Mouse (Mus musculus) liver, embryonic 14.5 days (tissue): ENCODE data around the gene Olfr675. TPM values are rescaled to one million over a fixed set of nuclear protein-coding genes. Genes with fewer than 3 reads are reported as not detected.
"Not testable (repeated sequence)": the region's sequence is repeated elsewhere in the genome, so short reads cannot be mapped to it uniquely, and the experiment has no call there.

Experiments
- ATAC-seq: fragments of 200-750 bp; cut with Nextera tagmentation; 2 replicates; pipeline ENCODE4 v1.8.0; 2017; ENCODE audit warnings: moderate number of reproducible peaks, mild to moderate bottlenecking, moderate library complexity; ENCODE audit not compliant: insufficient read depth
- DNase-seq, 3 experiments: peaks; one replicate each; pipeline ENCODE4 v3.0.0-alpha.2; 2012 to 2013; ENCODE audit warnings: low read depth in 3 of 3, low spot score in 3 of 3
- H3K27ac ChIP-seq: fragments of 300-500 bp; sonication (generic); 2 replicates; pipeline ENCODE4 v1.5.1; 2014; ENCODE audit warnings: moderate library complexity, mild to moderate bottlenecking, control low read depth, inconsistent platforms
- H3K27me3 ChIP-seq: fragments of 300-500 bp; sonication (generic); 2 replicates; pipeline ENCODE4 v1.6.1; 2014; ENCODE audit warnings: mild to moderate bottlenecking, low read length, moderate library complexity; ENCODE audit not compliant: control insufficient read depth, insufficient read depth
- H3K36me3 ChIP-seq: fragments of 300-500 bp; sonication (generic); replicated peaks from 2 replicates; pipeline ENCODE4 v1.6.1; 2014; ENCODE audit warnings: low read depth; ENCODE audit not compliant: control insufficient read depth, insufficient read depth
- H3K4me1 ChIP-seq, 2 experiments: fragments of 200-500 bp in 1 of 2; fragments of 300-500 bp in 1 of 2; sonication (generic) in 1 of 2; replicated peaks; 2 replicates each; pipeline ENCODE4 v1.6.1; 2012 to 2014; ENCODE audit warnings: antibody characterized with exemption in 1 of 2, inconsistent platforms in 1 of 2, low read length in 1 of 2; ENCODE audit not compliant: control insufficient read depth in 2 of 2, insufficient read depth in 2 of 2
- H3K4me2 ChIP-seq: fragments of 300-500 bp; sonication (generic); 2 replicates; pipeline ENCODE4 v1.6.1; 2014; ENCODE audit warnings: low read depth, mild to moderate bottlenecking, control low read depth, moderate library complexity
- H3K4me3 ChIP-seq, 2 experiments: fragments of 200-500 bp in 1 of 2; fragments of 300-500 bp in 1 of 2; sonication (generic) in 1 of 2; 2 replicates each; pipeline ENCODE4 v1.5.1; 2012 to 2014; ENCODE audit warnings: low read depth in 2 of 2, low read length in 2 of 2, mild to moderate bottlenecking in 2 of 2, control low read depth in 1 of 2, inconsistent platforms in 1 of 2, moderate library complexity in 1 of 2; ENCODE audit not compliant: insufficient read depth in 1 of 2
- H3K9ac ChIP-seq: fragments of 300-500 bp; sonication (generic); replicated peaks from 2 replicates; pipeline ENCODE4 v1.6.1; 2014; ENCODE audit warnings: mild to moderate bottlenecking, control low read depth, moderate library complexity
- H3K9me3 ChIP-seq: fragments of 300-500 bp; sonication (generic); 2 replicates; pipeline ENCODE4 v1.6.1; 2016; ENCODE audit warnings: low read length, mixed read lengths; ENCODE audit not compliant: control insufficient read depth
- CTCF ChIP-seq: IDR thresholded peaks from 2 replicates; pipeline ENCODE4 v1.5.1; 2016; ENCODE audit warnings: antibody characterized with exemption, low read depth, control low read depth
- EP300 ChIP-seq: IDR thresholded peaks from 2 replicates; pipeline ENCODE4 v1.6.1; 2016; ENCODE audit warnings: antibody characterized with exemption, low read depth
- WGBS: fragments of 180-500 bp; shearing (Covaris S2); extraction: QIAGEN DNeasy Blood & Tissue Kit; methylation state at CpG from one replicate; pipeline ENCODE4 v1.1.7; 2014; ENCODE audit not compliant: insufficient replicate concordance; 5-methylcytosine and 5-hydroxymethylcytosine counted together
- polyA plus RNA-seq, 2 experiments: library from polyadenylated mRNA; depleted of rRNA in 1 of 2; stranded (reverse) in 1 of 2; unstranded in 1 of 2; fragments of >200 nt; fragmentation: Nextera tagmentation in 1 of 2; extraction: Ambion mirVana in 1 of 2; gene quantifications; 2 replicates each; pipeline versions ENCODE4 v1.2.1 to v1.2.3; 2012 to 2014

The Olfr675 gene
- polyA plus RNA-seq, 2 experiments = not detected

- DNase-seq (no peak), ATAC-seq (no peak)
- no peaks in the 10 kb centered on the region for H3K36me3 ChIP-seq
- H3K4me2 ChIP-seq = no peak overlapping the region
- H3K27ac ChIP-seq = no peak overlapping the region
- no peaks in the 10 kb centered on the region for H3K9me3 ChIP-seq
- 63% methylated on average over 1 of the region's 1 CpGs for WGBS
- H3K9ac ChIP-seq = no peak overlapping the region
- TF ChIP-seq EP300 (no peak), CTCF (no peak)
- H3K4me3 ChIP-seq = no peak overlapping the region
- H3K4me1 ChIP-seq = no peaks in the 10 kb centered on the region
- H3K27me3 ChIP-seq = no peaks in the 10 kb centered on the region
Measured at GRCm38 (mm10) chr7:105022530-105022929, 5.7 kb downstream of the Olfr675 start.

GRCm38 (mm10) chr7:105001929-105002328 lies 26.3 kb downstream of the Olfr675 start, which contains the start of gene Olfr672:
Gene Olfr672 (minus strand): TSS chr7:105002029.
- H3K9me3 ChIP-seq = no peaks in the 10 kb centered on the region
- no peaks in the 10 kb centered on the region for H3K27me3 ChIP-seq
- no peak within 1 kb of the TSS for H3K27ac ChIP-seq
- no peak within 1 kb of the TSS for H3K9ac ChIP-seq
- no peak within 1 kb of the TSS for H3K4me2 ChIP-seq
- H3K36me3 ChIP-seq = no peaks in the 10 kb centered on the region
- no peak for ATAC-seq
- no peaks in the 10 kb centered on the region for H3K4me1 ChIP-seq
- no peak for DNase-seq
- no peak within 1 kb of the TSS for H3K4me3 ChIP-seq
- TF ChIP-seq EP300 = no peak
- no peak for TF ChIP-seq CTCF

- Histone ChIP-seq H3K27ac (no peak within 1 kb of the TSS), H3K4me1 (no peaks in the 10 kb centered on the region), H3K9ac (no peak within 1 kb of the TSS), H3K4me2 (no peak within 1 kb of the TSS), H3K4me3 (no peak within 1 kb of the TSS), H3K36me3 (no peaks in the 10 kb centered on the region), H3K9me3 (no peaks in the 10 kb centered on the region), H3K27me3 (no peaks in the 10 kb centered on the region)
- ATAC-seq (no peak), DNase-seq (no peak)
- WGBS = 54% methylated on average over 1 of the region's 1 CpGs
- no peak for TF ChIP-seq EP300
- TF ChIP-seq CTCF = no peak
Measured at GRCm38 (mm10) chr7:104979026-104979425, 49.2 kb downstream of the Olfr675 start, which contains the start of gene Olfr671. Gene Olfr671 (minus strand): TSS chr7:104979126.

GRCm38 (mm10) chr7:104972507-104972906 lies 55.8 kb downstream of the Olfr675 start:
- not testable (repeated sequence) for H3K27me3 ChIP-seq, H3K4me2 ChIP-seq, H3K9me3 ChIP-seq, H3K9ac ChIP-seq, H3K36me3 ChIP-seq, H3K4me1 ChIP-seq, DNase-seq, ATAC-seq, H3K4me3 ChIP-seq, H3K27ac ChIP-seq
- WGBS = 40% methylated on average over 2 of the region's 2 CpGs

Other genes with a start within 250 kb of the Olfr675 start
- gene Usp17lb, start 185.9 kb downstream of the Olfr675 start, polyA plus RNA-seq (2012; rRNA removed) = not detected in 2 replicates
- gene Usp17lb, start 185.9 kb downstream of the Olfr675 start, polyA plus RNA-seq (2014; fragmentation: Nextera tagmentation; extraction: Ambion mirVana) = not detected in 2 replicates
- gene Usp17la, start 171.5 kb downstream of the Olfr675 start, polyA plus RNA-seq (2012; rRNA removed) = not detected in 2 replicates
- gene Usp17la, start 171.5 kb downstream of the Olfr675 start, polyA plus RNA-seq (2014; fragmentation: Nextera tagmentation; extraction: Ambion mirVana) = not detected in 2 replicates
- not detected in 2 replicates for gene Olfr665, start 150.4 kb downstream of the Olfr675 start, polyA plus RNA-seq (2012; rRNA removed)
- gene Olfr665, start 150.4 kb downstream of the Olfr675 start, polyA plus RNA-seq (2014; fragmentation: Nextera tagmentation; extraction: Ambion mirVana) = not detected in 2 replicates
- not detected in 2 replicates for gene Olfr666, start 132.5 kb downstream of the Olfr675 start, polyA plus RNA-seq (2012; rRNA removed)
- not detected in 2 replicates for gene Olfr666, start 132.5 kb downstream of the Olfr675 start, polyA plus RNA-seq (2014; fragmentation: Nextera tagmentation; extraction: Ambion mirVana)
- not detected in 2 replicates for gene Olfr667, start 107.0 kb downstream of the Olfr675 start, polyA plus RNA-seq (2012; rRNA removed)
- gene Olfr667, start 107.0 kb downstream of the Olfr675 start, polyA plus RNA-seq (2014; fragmentation: Nextera tagmentation; extraction: Ambion mirVana) = not detected in 2 replicates
- not detected in 2 replicates for gene Olfr668, start 100.4 kb downstream of the Olfr675 start, polyA plus RNA-seq (2012; rRNA removed)
- gene Olfr668, start 100.4 kb downstream of the Olfr675 start, polyA plus RNA-seq (2014; fragmentation: Nextera tagmentation; extraction: Ambion mirVana) = not detected in 2 replicates
- not detected in 2 replicates for gene Olfr669, start 94.2 kb downstream of the Olfr675 start, polyA plus RNA-seq (2012; rRNA removed)
- gene Olfr669, start 94.2 kb downstream of the Olfr675 start, polyA plus RNA-seq (2014; fragmentation: Nextera tagmentation; extraction: Ambion mirVana) = not detected in 2 replicates
- not detected in 2 replicates for gene Olfr670, start 65.8 kb downstream of the Olfr675 start, polyA plus RNA-seq (2012; rRNA removed)
- gene Olfr670, start 65.8 kb downstream of the Olfr675 start, polyA plus RNA-seq (2014; fragmentation: Nextera tagmentation; extraction: Ambion mirVana) = not detected in 2 replicates
- gene Olfr671, start 49.3 kb downstream of the Olfr675 start, polyA plus RNA-seq (2012; rRNA removed) = not detected in 2 replicates
- gene Olfr671, start 49.3 kb downstream of the Olfr675 start, polyA plus RNA-seq (2014; fragmentation: Nextera tagmentation; extraction: Ambion mirVana) = not detected in 2 replicates
- not detected in 2 replicates for gene Olfr672, start 26.4 kb downstream of the Olfr675 start, polyA plus RNA-seq (2012; rRNA removed)
- not detected in 2 replicates for gene Olfr672, start 26.4 kb downstream of the Olfr675 start, polyA plus RNA-seq (2014; fragmentation: Nextera tagmentation; extraction: Ambion mirVana)
- gene Olfr676, start 4.2 kb upstream of the Olfr675 start, polyA plus RNA-seq (2012; rRNA removed) = not detected in 2 replicates
- not detected in 2 replicates for gene Olfr676, start 4.2 kb upstream of the Olfr675 start, polyA plus RNA-seq (2014; fragmentation: Nextera tagmentation; extraction: Ambion mirVana)
- gene Olfr677, start 22.9 kb upstream of the Olfr675 start, polyA plus RNA-seq (2012; rRNA removed) = not detected in 2 replicates
- gene Olfr677, start 22.9 kb upstream of the Olfr675 start, polyA plus RNA-seq (2014; fragmentation: Nextera tagmentation; extraction: Ambion mirVana) = not detected in 2 replicates
- gene Olfr678, start 36.0 kb upstream of the Olfr675 start, polyA plus RNA-seq (2012; rRNA removed) = not detected in 2 replicates
- not detected in 2 replicates for gene Olfr678, start 36.0 kb upstream of the Olfr675 start, polyA plus RNA-seq (2014; fragmentation: Nextera tagmentation; extraction: Ambion mirVana)
- not detected in 2 replicates for gene Olfr679, start 52.7 kb upstream of the Olfr675 start, polyA plus RNA-seq (2012; rRNA removed)
- gene Olfr679, start 52.7 kb upstream of the Olfr675 start, polyA plus RNA-seq (2014; fragmentation: Nextera tagmentation; extraction: Ambion mirVana) = not detected in 2 replicates
- not detected in 2 replicates for gene Olfr680-ps1, start 64.4 kb upstream of the Olfr675 start, polyA plus RNA-seq (2012; rRNA removed)
- not detected in 2 replicates for gene Olfr680-ps1, start 64.4 kb upstream of the Olfr675 start, polyA plus RNA-seq (2014; fragmentation: Nextera tagmentation; extraction: Ambion mirVana)
- not detected in 2 replicates for gene Olfr681, start 88.4 kb upstream of the Olfr675 start, polyA plus RNA-seq (2012; rRNA removed)
- gene Olfr681, start 88.4 kb upstream of the Olfr675 start, polyA plus RNA-seq (2014; fragmentation: Nextera tagmentation; extraction: Ambion mirVana) = not detected in 2 replicates
- not detected in 2 replicates for gene Olfr683, start 118.6 kb upstream of the Olfr675 start, polyA plus RNA-seq (2012; rRNA removed)
- gene Olfr683, start 118.6 kb upstream of the Olfr675 start, polyA plus RNA-seq (2014; fragmentation: Nextera tagmentation; extraction: Ambion mirVana) = not detected in 2 replicates
- gene Olfr684, start 135.2 kb upstream of the Olfr675 start, polyA plus RNA-seq (2012; rRNA removed) = not detected in 2 replicates
- gene Olfr684, start 135.2 kb upstream of the Olfr675 start, polyA plus RNA-seq (2014; fragmentation: Nextera tagmentation; extraction: Ambion mirVana) = not detected in 2 replicates
- not detected in 2 replicates for gene Olfr685, start 157.6 kb upstream of the Olfr675 start, polyA plus RNA-seq (2012; rRNA removed)
- not detected in 2 replicates for gene Olfr685, start 157.6 kb upstream of the Olfr675 start, polyA plus RNA-seq (2014; fragmentation: Nextera tagmentation; extraction: Ambion mirVana)
- not detected in 2 replicates for gene Olfr686, start 179.0 kb upstream of the Olfr675 start, polyA plus RNA-seq (2012; rRNA removed)
- not detected in 2 replicates for gene Olfr686, start 179.0 kb upstream of the Olfr675 start, polyA plus RNA-seq (2014; fragmentation: Nextera tagmentation; extraction: Ambion mirVana)